10 mouse cellular contexts compared by ENCODE assay signal in genomic region chr11:78972811-78973351, GRCm38 (mm10). TPM values are rescaled to one million over a fixed set of nuclear protein-coding genes. Genes with fewer than 3 reads are reported as not detected.
DNase-seq lines count a peak whose midpoint lies in the region; ATAC-seq lines count a peak whose summit lies in the region.
"Had no signal": no experiment of that assay in that cellular context is flagged by ENCODE, and none has a peak within 500 bp of the region (broad histone marks: within the 10 kb centered on the region; RNA-seq: fewer than 3 reads in every experiment).

No protein-coding gene starts in this region.

- H3K4me2 ChIP-seq in midbrain, embryonic 11.5 days, result no peak overlapping the region
- H3K4me2 ChIP-seq in limb, embryonic 12.5 days, result no peak overlapping the region
- H3K4me2 ChIP-seq: embryonic facial prominence, embryonic 12.5 days had no signal

- H3K27me3 ChIP-seq in midbrain, embryonic 10.5 days (ENCODE audit: low read depth, poor library complexity, severe bottlenecking), result no peaks in the 10 kb centered on the region
- H3K27me3 ChIP-seq in midbrain, embryonic 11.5 days (ENCODE audit: control insufficient read depth, insufficient read depth, low read length), result no peaks in the 10 kb centered on the region
- H3K27me3 ChIP-seq in embryonic facial prominence, embryonic 10.5 days (replicated peaks; ENCODE audit: low read depth, poor library complexity, severe bottlenecking), result no peaks in the 10 kb centered on the region
- H3K27me3 ChIP-seq in limb, embryonic 12.5 days, result no peaks in the 10 kb centered on the region
- H3K27me3 ChIP-seq: embryonic facial prominence, embryonic 12.5 days had no signal

- no peak for ATAC-seq in midbrain, embryonic 11.5 days (ENCODE audit: low FRiP score)
- no peak for ATAC-seq in limb, embryonic 12.5 days (ENCODE audit: insufficient number of reproducible peaks, insufficient read depth, low FRiP score, low TSS enrichment, low read depth)

- peaks cover 21% of the 10 kb centered on the region for H3K4me1 ChIP-seq in midbrain, embryonic 10.5 days
- H3K4me1 ChIP-seq in midbrain, embryonic 11.5 days (ENCODE audit: control insufficient read depth, insufficient read depth, low read length), result 0 out of 2 replicates have a peak, but pooled peaks cover 2% of the 10 kb centered on the region
- H3K4me1 ChIP-seq in embryonic facial prominence, embryonic 10.5 days, result peaks cover 23% of the 10 kb centered on the region
- peaks cover 20% of the 10 kb centered on the region for H3K4me1 ChIP-seq in limb, embryonic 12.5 days (replicated peaks)

- no peaks in the 10 kb centered on the region for H3K36me3 ChIP-seq in midbrain, embryonic 10.5 days
- H3K36me3 ChIP-seq in midbrain, embryonic 11.5 days (ENCODE audit: control insufficient read depth, insufficient read depth, low read length), result no peaks in the 10 kb centered on the region
- H3K36me3 ChIP-seq in embryonic facial prominence, embryonic 10.5 days (replicated peaks), result no peaks in the 10 kb centered on the region
- H3K36me3 ChIP-seq in limb, embryonic 12.5 days, result no peaks in the 10 kb centered on the region
- H3K36me3 ChIP-seq: embryonic facial prominence, embryonic 12.5 days had no signal

- H3K4me3 ChIP-seq in midbrain, embryonic 10.5 days, result no peak overlapping the region
- no peak overlapping the region for H3K4me3 ChIP-seq in midbrain, embryonic 11.5 days (ENCODE audit: low read depth, low read length)
- H3K4me3 ChIP-seq in embryonic facial prominence, embryonic 10.5 days, result no peak overlapping the region
- no peak overlapping the region for H3K4me3 ChIP-seq in limb, embryonic 12.5 days (replicated peaks)
- H3K4me3 ChIP-seq: embryonic facial prominence, embryonic 12.5 days had no signal

- WGBS in midbrain, embryonic 10.5 days, result 74% methylated on average over 8 of the region's 8 CpGs
- 67% methylated on average over 8 of the region's 8 CpGs for WGBS in midbrain, embryonic 11.5 days
- WGBS in embryonic facial prominence, embryonic 10.5 days, result 56% methylated on average over 8 of the region's 8 CpGs
- 50% methylated on average over 8 of the region's 8 CpGs for WGBS in limb, embryonic 12.5 days

- peak; percentile 18 for DNase-seq in midbrain, embryonic 10.5 days (ENCODE audit: low spot score)
- DNase-seq in midbrain, embryonic 11.5 days (ENCODE audit: low spot score, missing footprints), result no peak
- DNase-seq in embryonic facial prominence, embryonic 10.5 days (ENCODE audit: low spot score), result peak; percentile 51
- DNase-seq in thymus, postnatal 4 days, result peak; percentile 70
- no peak for DNase-seq in right cerebral cortex, postnatal 25 days
- DNase-seq in kidney, postnatal 36 days, result no peak
- no peak for DNase-seq in adrenal gland, postnatal 25 days
- DNase-seq: kidney, adult 18-20 months had no signal

- H3K9ac ChIP-seq in midbrain, embryonic 11.5 days (ENCODE audit: low read length), result no peak overlapping the region
- no peak overlapping the region for H3K9ac ChIP-seq in limb, embryonic 12.5 days (replicated peaks)
- H3K9ac ChIP-seq: embryonic facial prominence, embryonic 12.5 days had no signal

- no peaks in the 10 kb centered on the region for H3K9me3 ChIP-seq in midbrain, embryonic 10.5 days (replicated peaks)
- H3K9me3 ChIP-seq in midbrain, embryonic 11.5 days (ENCODE audit: control insufficient read depth, low read length), result no peaks in the 10 kb centered on the region
- no peaks in the 10 kb centered on the region for H3K9me3 ChIP-seq in embryonic facial prominence, embryonic 10.5 days
- H3K9me3 ChIP-seq in limb, embryonic 12.5 days, result no peaks in the 10 kb centered on the region
- H3K9me3 ChIP-seq: embryonic facial prominence, embryonic 12.5 days had no signal

- H3K27ac ChIP-seq in midbrain, embryonic 10.5 days (replicated peaks), result 0 out of 2 replicates have a peak overlapping the region, but pooled peaks have one; percentile 28
- no peak overlapping the region for H3K27ac ChIP-seq in midbrain, embryonic 11.5 days (ENCODE audit: low read depth, low read length)
- H3K27ac ChIP-seq in embryonic facial prominence, embryonic 10.5 days (replicated peaks), result no peak overlapping the region; the same call in 1 of the 2 replicates
- 0 out of 2 replicates have a peak overlapping the region, but pooled peaks have one; percentile 31 for H3K27ac ChIP-seq in limb, embryonic 12.5 days
- H3K27ac ChIP-seq: embryonic facial prominence, embryonic 12.5 days had no signal

RNA-seq across cellular contexts. Expression of gene Lgals9, which starts 11.9 kb away (rescaled TPM):
- polyA plus RNA-seq in midbrain, embryonic 10.5 days (2016; fragmentation: Nextera tagmentation; extraction: Ambion mirVana), result 2.6 and 4.9 TPM in 2 replicates
- 5.4 and 6.7 TPM in 2 replicates for polyA plus RNA-seq in midbrain, embryonic 11.5 days (2014; fragmentation: Nextera tagmentation; extraction: Ambion mirVana)
- polyA plus RNA-seq in embryonic facial prominence, embryonic 10.5 days (2016; fragmentation: Nextera tagmentation; extraction: Ambion mirVana), result 2.3 and 2.8 TPM in 2 replicates
- 4.1 and 6.8 TPM in 2 replicates for polyA plus RNA-seq in limb, embryonic 12.5 days (2016; fragmentation: Nextera tagmentation; extraction: Ambion mirVana)
- total RNA-seq in adrenal gland, postnatal 25 days (2021), result 18.5 and 21.8 TPM in 2 replicates

RNA-seq across cellular contexts. Expression of gene Nos2, which starts 52.3 kb away (rescaled TPM):
- polyA plus RNA-seq in midbrain, embryonic 10.5 days (2016; fragmentation: Nextera tagmentation; extraction: Ambion mirVana), result 0.93 and 1.0 TPM in 2 replicates
- polyA plus RNA-seq in midbrain, embryonic 11.5 days (2014; fragmentation: Nextera tagmentation; extraction: Ambion mirVana), result 0.64 and 0.69 TPM in 2 replicates
- 0.77 and 1.3 TPM in 2 replicates for polyA plus RNA-seq in embryonic facial prominence, embryonic 10.5 days (2016; fragmentation: Nextera tagmentation; extraction: Ambion mirVana)
- polyA plus RNA-seq in limb, embryonic 12.5 days (2016; fragmentation: Nextera tagmentation; extraction: Ambion mirVana), result 0.66 and 1.2 TPM in 2 replicates
- total RNA-seq in adrenal gland, postnatal 25 days (2021), result 2.0 and 2.4 TPM in 2 replicates

Comparison
In these comparisons a context has a peak if more than half of its experiments do, and no peak if none do; other contexts are left out.
1. DNase-seq: peak in midbrain, embryonic 10.5 days (single experiment), embryonic facial prominence, embryonic 10.5 days (single experiment) and thymus, postnatal 4 days (single experiment); none in midbrain, embryonic 11.5 days (single experiment), right cerebral cortex, postnatal 25 days (single experiment), kidney, postnatal 36 days (0 of 2) and adrenal gland, postnatal 25 days (single experiment).
2. H3K27ac ChIP-seq: peak in midbrain, embryonic 10.5 days (single experiment) and limb, embryonic 12.5 days (single experiment); none in midbrain, embryonic 11.5 days (single experiment) and embryonic facial prominence, embryonic 10.5 days (single experiment).